Mouse (Mus musculus) heart, embryonic 16.5 days (tissue): ENCODE results near the gene Cd160. TPM values are rescaled to one million over a fixed set of nuclear protein-coding genes. Genes with fewer than 3 reads are reported as not detected.

Experiments used
- ATAC-seq: fragments of 200-750 bp; cut with Nextera tagmentation; replicated peaks from 2 replicates; pipeline ENCODE4 v1.8.0; 2017; ENCODE audit warnings: moderate number of reproducible peaks; ENCODE audit not compliant: insufficient read depth, low FRiP score; ENCODE audit errors: extremely low read depth
- H3K27ac ChIP-seq: fragments of 300-500 bp; sonication (generic); 2 replicates; pipeline ENCODE4 v1.5.1; 2014; ENCODE audit warnings: mild to moderate bottlenecking, low read length, control low read depth, moderate library complexity
- H3K27me3 ChIP-seq: fragments of 300-500 bp; sonication (generic); 2 replicates; pipeline ENCODE4 v1.6.1; 2014; ENCODE audit warnings: low read length, mixed read lengths; ENCODE audit not compliant: control insufficient read depth, insufficient read depth
- H3K36me3 ChIP-seq: fragments of 300-500 bp; sonication (generic); 2 replicates; pipeline ENCODE4 v1.6.1; 2014; ENCODE audit not compliant: control insufficient read depth, insufficient read depth
- H3K4me1 ChIP-seq: fragments of 300-500 bp; sonication (generic); 2 replicates; pipeline ENCODE4 v1.6.1; 2014; ENCODE audit warnings: low read length, mixed read lengths; ENCODE audit not compliant: control insufficient read depth, insufficient read depth
- H3K4me2 ChIP-seq: fragments of 300-500 bp; sonication (generic); 2 replicates; pipeline ENCODE4 v1.6.1; 2014; ENCODE audit warnings: low read depth, mild to moderate bottlenecking, control low read depth, low read length
- H3K4me3 ChIP-seq: fragments of 300-500 bp; sonication (generic); 2 replicates; pipeline ENCODE4 v1.5.1; 2014; ENCODE audit warnings: mild to moderate bottlenecking, control low read depth, low read length
- H3K9ac ChIP-seq: fragments of 300-500 bp; sonication (generic); 2 replicates; pipeline ENCODE4 v1.6.1; 2014; ENCODE audit warnings: low read length, control low read depth
- H3K9me3 ChIP-seq: fragments of 300-500 bp; sonication (generic); replicated peaks from 2 replicates; pipeline ENCODE4 v1.6.1; 2016; ENCODE audit warnings: low read length; ENCODE audit not compliant: control insufficient read depth
- WGBS: fragments of 180-500 bp; shearing (Covaris S2); extraction: QIAGEN DNeasy Blood & Tissue Kit; methylation state at CpG from one replicate; pipeline ENCODE4 v1.1.7; 2014; 5-methylcytosine and 5-hydroxymethylcytosine counted together
- polyA plus RNA-seq: library from polyadenylated mRNA; unstranded; fragments of >200 nt; fragmentation: Nextera tagmentation; extraction: Ambion mirVana; gene quantifications from 2 replicates; pipeline ENCODE4 v1.2.1, GENCODE M21; 2015

Gene Cd160
- 2.3 and 5.5 TPM in 2 replicates for polyA plus RNA-seq

DNA sequence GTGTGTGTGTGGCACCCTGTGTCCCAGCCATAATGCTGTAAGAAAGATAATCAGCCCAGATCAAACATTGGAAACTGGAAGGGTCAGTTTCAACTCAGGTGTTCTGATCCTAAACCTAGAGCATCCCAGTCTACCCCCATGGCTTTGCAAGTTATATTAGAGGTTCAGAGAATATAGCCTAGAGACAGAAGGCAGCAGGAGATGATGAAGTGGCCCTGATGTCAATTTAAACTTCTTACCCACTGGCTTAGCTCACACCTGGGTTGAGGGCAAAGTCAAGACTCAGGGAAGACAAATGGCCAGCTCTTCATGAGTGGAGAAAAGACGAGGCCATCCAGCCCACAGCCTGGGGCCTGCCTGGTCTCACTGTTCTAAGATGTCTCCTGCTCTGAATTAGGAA lies at the start of gene Cd160, which contains the start of gene Pdzk1:
TSS of gene Cd160 (minus strand) at position 368 of the 400 bp plus-strand sequence.
TSS of gene Pdzk1 (plus strand) at position 301 of the 400 bp plus-strand sequence.
- no peak within 1 kb of the TSS for H3K27ac ChIP-seq
- no peak within 1 kb of the TSS for H3K4me3 ChIP-seq
- ATAC-seq: no peak
- no peaks in the 10 kb centered on the region for H3K9me3 ChIP-seq
- H3K27me3 ChIP-seq: 0 out of 2 replicates have a peak, but pooled peaks cover 3% of the 10 kb centered on the region
- no peak within 1 kb of the TSS for H3K9ac ChIP-seq
- H3K36me3 ChIP-seq: no peaks in the 10 kb centered on the region
- 84% methylated on average over 1 of the region's 1 CpGs for WGBS
- no peak within 1 kb of the TSS for H3K4me2 ChIP-seq
- no peaks in the 10 kb centered on the region for H3K4me1 ChIP-seq

DNA sequence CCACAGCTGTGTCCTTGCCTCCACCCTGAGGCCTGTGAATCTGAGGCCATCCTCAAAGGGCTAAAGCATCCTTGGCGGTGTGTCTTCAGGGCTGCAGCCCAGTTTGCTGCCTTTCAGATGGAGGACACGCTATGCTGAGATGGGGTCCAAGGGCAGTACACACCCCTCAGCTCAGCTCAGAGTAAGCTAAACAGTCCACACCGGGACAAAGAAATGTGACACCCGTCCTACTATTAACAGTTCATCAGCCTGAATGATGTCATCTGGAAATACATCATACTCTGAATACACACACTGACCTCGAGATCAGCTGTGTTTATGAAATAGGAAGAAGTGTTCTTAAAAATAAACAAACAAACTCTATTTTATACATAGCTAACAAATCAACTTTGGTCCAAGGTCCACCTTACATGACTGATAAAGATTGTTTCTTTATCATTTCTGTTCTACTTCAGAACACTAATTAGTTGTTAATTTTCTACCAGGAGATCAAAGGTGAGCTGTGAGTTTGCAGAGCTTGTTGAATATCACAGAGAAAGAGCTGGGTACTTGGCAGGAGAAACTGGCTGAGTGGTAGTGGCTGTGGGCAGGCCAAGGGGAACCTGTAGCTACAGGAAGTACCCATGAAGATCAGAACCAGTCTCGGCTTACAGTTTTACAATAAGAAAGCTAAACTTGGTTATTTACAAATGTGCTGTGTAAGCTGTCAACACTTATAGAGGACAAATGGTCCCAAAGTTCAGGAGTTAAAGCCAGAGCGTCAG lies 45.8 kb upstream of the Cd160 start:
- Histone ChIP-seq H3K4me1 (no peaks in the 10 kb centered on the region), H3K4me3 (no peak overlapping the region), H3K27ac (no peak overlapping the region), H3K36me3 (peaks cover 38% of the 10 kb centered on the region), H3K9me3 (no peaks in the 10 kb centered on the region), H3K27me3 (no peaks in the 10 kb centered on the region), H3K4me2 (no peak overlapping the region), H3K9ac (no peak overlapping the region)
- WGBS: 77% methylated on average over 7 of the region's 7 CpGs
- ATAC-seq: no peak

DNA sequence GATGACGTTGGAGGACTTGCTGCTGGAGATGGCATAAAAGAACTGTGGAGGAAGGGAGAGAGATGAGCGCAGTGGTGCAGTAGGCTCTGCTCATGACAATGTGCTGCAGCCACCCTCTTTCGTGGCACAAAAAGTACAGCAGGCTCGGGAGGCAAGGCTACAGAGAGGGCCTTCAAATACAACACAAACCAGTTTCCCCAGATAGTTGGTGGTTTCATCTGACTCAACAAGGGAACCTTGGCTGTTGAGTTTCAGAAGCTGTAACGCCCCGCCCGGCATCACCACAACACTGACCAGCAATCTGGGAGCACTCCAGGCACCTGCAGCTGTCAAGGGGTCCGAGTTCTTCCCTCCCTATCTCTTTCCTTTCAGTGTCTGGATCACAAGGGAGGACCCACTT lies 43.4 kb upstream of the Cd160 start:
- H3K9me3 ChIP-seq: no peaks in the 10 kb centered on the region
- H3K4me2 ChIP-seq: no peak overlapping the region
- no peak overlapping the region for H3K9ac ChIP-seq
- H3K4me3 ChIP-seq: no peak overlapping the region
- H3K27ac ChIP-seq: no peak overlapping the region
- no peaks in the 10 kb centered on the region for H3K4me1 ChIP-seq
- peaks cover 42% of the 10 kb centered on the region for H3K36me3 ChIP-seq
- no peak for ATAC-seq
- no peaks in the 10 kb centered on the region for H3K27me3 ChIP-seq
- 90% methylated on average over 8 of the region's 8 CpGs for WGBS

DNA sequence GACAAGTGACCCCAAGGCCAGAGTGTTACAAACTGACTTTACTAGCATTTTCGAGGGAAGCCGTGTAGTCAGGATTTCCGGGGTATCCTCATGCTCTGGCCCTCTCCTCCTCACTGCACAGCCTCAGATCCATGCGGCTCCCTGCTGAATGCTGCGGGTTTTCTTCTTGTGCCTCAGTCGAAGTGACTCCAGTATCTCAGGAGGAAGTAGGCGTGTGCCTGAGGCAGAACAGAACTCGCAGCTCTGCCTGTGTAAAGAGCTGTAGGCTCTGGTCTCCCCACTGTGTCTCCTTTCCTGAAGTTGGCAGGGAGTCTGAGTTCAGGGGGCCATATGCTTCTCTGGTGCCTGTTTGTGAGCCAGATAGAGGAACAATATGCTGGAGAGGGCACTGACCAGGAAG lies 41.9 kb upstream of the Cd160 start:
- no peaks in the 10 kb centered on the region for H3K27me3 ChIP-seq
- H3K9me3 ChIP-seq: no peaks in the 10 kb centered on the region
- no peak for ATAC-seq
- peaks cover 35% of the 10 kb centered on the region for H3K36me3 ChIP-seq
- H3K9ac ChIP-seq: no peak overlapping the region
- H3K4me2 ChIP-seq: no peak overlapping the region
- WGBS: 82% methylated on average over 8 of the region's 8 CpGs
- H3K4me3 ChIP-seq: no peak overlapping the region
- H3K4me1 ChIP-seq: no peaks in the 10 kb centered on the region
- H3K27ac ChIP-seq: no peak overlapping the region

DNA sequence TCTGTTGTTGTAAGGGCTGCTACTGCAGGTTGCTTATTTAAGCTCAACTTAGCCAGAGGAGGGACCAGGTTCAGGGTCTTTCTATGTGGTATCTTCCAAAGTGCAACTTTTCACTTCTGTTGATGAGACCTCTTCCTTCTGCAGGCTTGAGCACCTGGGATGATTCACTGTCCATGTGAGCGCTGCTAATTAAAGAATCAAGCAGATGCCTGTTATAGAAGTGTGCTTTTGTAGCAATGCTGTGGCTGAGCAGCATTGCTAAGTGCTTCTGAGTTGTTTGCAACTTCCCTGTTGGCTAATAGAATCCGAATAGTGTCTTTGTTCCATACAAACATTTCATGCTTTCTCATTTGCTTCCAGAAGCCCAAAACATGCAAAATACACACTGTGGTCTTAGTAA lies 41.1 kb upstream of the Cd160 start:
- 90% methylated on average over 2 of the region's 2 CpGs for WGBS
- Histone ChIP-seq H3K36me3 (peaks cover 32% of the 10 kb centered on the region), H3K27ac (no peak overlapping the region), H3K4me2 (no peak overlapping the region), H3K4me3 (no peak overlapping the region), H3K9me3 (no peaks in the 10 kb centered on the region), H3K9ac (no peak overlapping the region), H3K4me1 (no peaks in the 10 kb centered on the region), H3K27me3 (no peaks in the 10 kb centered on the region)
- no peak for ATAC-seq

DNA sequence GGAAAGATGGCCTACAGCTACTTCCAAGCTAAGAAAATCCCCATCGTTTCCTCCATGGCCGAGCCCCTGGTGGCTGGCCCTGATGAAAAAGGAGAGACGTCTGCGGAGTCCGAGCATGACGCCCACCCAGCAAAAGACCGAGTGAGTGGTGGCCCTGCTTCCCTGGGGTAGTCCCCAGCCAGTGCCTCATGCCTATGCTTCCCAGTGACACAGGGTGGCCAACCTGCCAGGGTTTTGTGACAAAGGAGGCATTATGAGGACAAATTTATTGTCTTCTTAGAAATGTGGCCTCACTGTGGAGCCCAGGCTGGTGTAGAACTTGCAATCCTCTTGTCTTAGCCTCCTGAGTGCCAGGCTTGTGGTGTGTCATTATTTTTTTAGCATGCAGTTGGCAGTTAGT lies 39.9 kb upstream of the Cd160 start:
- H3K27me3 ChIP-seq: no peaks in the 10 kb centered on the region
- H3K4me2 ChIP-seq: no peak overlapping the region
- H3K27ac ChIP-seq: no peak overlapping the region
- peaks cover 28% of the 10 kb centered on the region for H3K36me3 ChIP-seq
- no peak for ATAC-seq
- no peak overlapping the region for H3K9ac ChIP-seq
- no peaks in the 10 kb centered on the region for H3K9me3 ChIP-seq
- H3K4me3 ChIP-seq: no peak overlapping the region
- H3K4me1 ChIP-seq: no peaks in the 10 kb centered on the region
- WGBS: 87% methylated on average over 7 of the region's 7 CpGs

DNA sequence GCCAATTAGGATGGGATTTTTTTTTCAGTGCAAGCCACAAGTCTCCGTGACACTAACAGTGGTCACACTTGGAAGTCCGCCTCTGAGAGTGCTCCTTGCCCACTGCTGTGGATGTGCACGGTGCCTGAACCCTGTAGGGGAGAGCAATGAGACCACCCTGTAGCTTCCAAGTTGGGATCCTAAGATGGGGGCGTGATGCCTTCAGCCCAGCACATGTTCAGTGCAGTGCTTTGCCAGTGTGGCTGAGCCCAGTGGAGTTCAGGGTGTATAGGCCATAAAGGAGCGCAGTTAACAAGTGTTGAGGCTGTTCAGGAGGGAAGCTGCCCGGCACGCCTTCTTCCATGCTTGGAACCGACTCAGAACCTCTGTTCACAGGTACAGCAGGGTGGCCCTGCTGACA lies 39.4 kb upstream of the Cd160 start:
- WGBS: 90% methylated on average over 8 of the region's 8 CpGs
- H3K4me1 ChIP-seq: no peaks in the 10 kb centered on the region
- peaks cover 28% of the 10 kb centered on the region for H3K36me3 ChIP-seq
- H3K9me3 ChIP-seq: no peaks in the 10 kb centered on the region
- no peak overlapping the region for H3K4me2 ChIP-seq
- H3K4me3 ChIP-seq: no peak overlapping the region
- H3K27ac ChIP-seq: no peak overlapping the region
- H3K27me3 ChIP-seq: no peaks in the 10 kb centered on the region
- no peak overlapping the region for H3K9ac ChIP-seq
- no peak for ATAC-seq

DNA sequence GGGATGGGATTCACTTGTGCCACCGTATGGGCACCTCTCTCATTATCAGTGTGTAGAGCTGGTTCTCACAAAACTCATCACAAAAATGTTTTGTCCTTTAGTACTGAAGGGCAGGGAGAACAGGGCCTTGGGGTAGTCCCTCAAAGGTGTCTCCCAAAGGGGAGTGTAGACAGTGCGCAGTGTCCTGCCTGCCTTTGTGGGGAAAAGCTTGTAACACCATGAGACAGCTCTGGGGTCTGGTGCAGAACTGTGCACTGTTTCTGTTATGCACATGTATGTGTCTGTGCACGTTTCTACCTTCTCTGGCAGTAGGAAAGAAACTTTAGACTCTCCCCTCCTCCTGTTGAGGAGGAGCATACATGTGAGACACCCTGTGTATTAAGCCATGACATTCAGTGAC lies 38.7 kb upstream of the Cd160 start:
- no peak for ATAC-seq
- Histone ChIP-seq H3K27ac (no peak overlapping the region), H3K9ac (no peak overlapping the region), H3K4me1 (no peaks in the 10 kb centered on the region), H3K36me3 (peaks cover 24% of the 10 kb centered on the region), H3K9me3 (no peaks in the 10 kb centered on the region), H3K4me3 (no peak overlapping the region), H3K27me3 (no peaks in the 10 kb centered on the region), H3K4me2 (no peak overlapping the region)
- 88% methylated on average over 3 of the region's 3 CpGs for WGBS

DNA sequence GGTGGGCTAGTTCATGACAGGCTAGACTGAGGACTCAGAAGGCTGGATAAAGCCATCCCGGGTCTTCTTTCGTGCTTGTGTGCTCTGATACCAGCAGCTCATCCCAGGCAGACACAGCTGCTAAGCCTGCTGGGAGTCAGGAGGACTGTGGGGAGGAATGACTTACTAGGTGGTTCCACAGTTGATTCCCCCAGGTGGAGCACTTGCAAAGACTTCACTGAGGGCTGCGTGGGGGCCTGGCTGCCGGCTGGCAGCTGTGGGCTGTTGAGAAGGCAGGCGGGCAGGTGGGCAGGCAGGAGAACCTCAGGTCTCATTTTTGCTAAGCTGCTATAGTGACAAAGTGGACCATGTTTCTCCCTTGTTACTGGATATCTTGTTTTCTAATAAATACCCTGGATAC lies 31.3 kb upstream of the Cd160 start:
- 83% methylated on average over 5 of the region's 5 CpGs for WGBS
- Histone ChIP-seq H3K27ac (no peak overlapping the region), H3K4me2 (no peak overlapping the region), H3K9me3 (no peaks in the 10 kb centered on the region), H3K4me3 (no peak overlapping the region), H3K4me1 (no peaks in the 10 kb centered on the region), H3K36me3 (no peaks in the 10 kb centered on the region), H3K27me3 (no peaks in the 10 kb centered on the region), H3K9ac (no peak overlapping the region)
- ATAC-seq: no peak
